ENCODE assay signal across 8 mouse cellular contexts in the genomic region with DNA sequence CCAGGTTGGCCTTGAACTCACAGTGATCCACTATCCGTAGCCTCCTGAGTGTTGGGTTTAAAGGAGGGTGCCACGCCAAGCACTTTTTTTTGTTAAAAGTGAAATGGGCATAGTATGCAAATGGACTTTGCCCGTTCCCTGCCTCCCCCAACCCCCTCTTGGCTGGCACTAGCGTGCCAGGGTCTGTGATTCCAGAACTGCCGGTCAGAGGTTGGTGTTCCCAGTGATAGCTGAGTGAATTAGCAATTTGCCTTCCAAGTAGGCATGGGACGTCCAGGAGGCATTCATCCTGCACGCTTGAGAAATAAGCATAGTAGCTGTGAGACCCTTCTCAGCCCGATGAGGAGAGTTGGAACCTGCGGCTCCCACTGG. TPM values are rescaled to one million over a fixed set of nuclear protein-coding genes. Genes with fewer than 3 reads are reported as not detected.
A peak's percentile ranks its signal among the peaks of the same experiment; 100 is the strongest.
DNase-seq lines count a peak whose midpoint lies in the region; ATAC-seq and TF ChIP-seq lines count a peak whose summit lies in the region.

No protein-coding gene starts in this region.

- TF ChIP-seq CTCF in embryonic fibroblast, embryonic 13.5 days (IDR thresholded peaks at IDR 0.05; ENCODE audit: borderline replicate concordance, insufficient read depth, low read length) = no peak

- no peak for TF ChIP-seq POLR2A in embryonic fibroblast, embryonic 13.5 days (IDR thresholded peaks at IDR 0.05; ENCODE audit: low read depth, low read length)

- no peaks in the 10 kb centered on the region for H3K9me3 ChIP-seq in heart, embryonic 14.5 days (ENCODE audit: control insufficient read depth, low read length)
- H3K9me3 ChIP-seq in kidney, embryonic 15.5 days (replicated peaks) = no peaks in the 10 kb centered on the region
- H3K9me3 ChIP-seq in midbrain, embryonic 15.5 days = no peaks in the 10 kb centered on the region

- H3K4me2 ChIP-seq in heart, embryonic 14.5 days (ENCODE audit: low read length) = peak overlapping the region; percentile 99
- H3K4me2 ChIP-seq in kidney, embryonic 15.5 days = peak overlapping the region; percentile 90
- H3K4me2 ChIP-seq in midbrain, embryonic 15.5 days = peak overlapping the region; percentile 91

- H3K4me3 ChIP-seq in heart, embryonic 14.5 days (ENCODE audit: control insufficient read depth in 1 of 2, insufficient read depth in 1 of 2, low read depth in 1 of 2, low read length in 2 of 2) = peak overlapping the region; percentile 75 to 94; a peak in 3 of 4 replicates
- H3K4me3 ChIP-seq in embryonic fibroblast, embryonic 13.5 days (ENCODE audit: insufficient read depth, low read length) = peak overlapping the region; percentile 59
- H3K4me3 ChIP-seq in kidney, embryonic 15.5 days (replicated peaks) = peak overlapping the region; percentile 68
- H3K4me3 ChIP-seq in midbrain, embryonic 15.5 days = peak overlapping the region; percentile 74

- no peak for ATAC-seq in heart, embryonic 14.5 days (ENCODE audit: insufficient number of reproducible peaks, insufficient read depth, low FRiP score, low read depth)
- peak; percentile 16; the same call in 1 of the 2 replicates for ATAC-seq in kidney, embryonic 15.5 days (replicated peaks; ENCODE audit: low FRiP score)
- ATAC-seq in midbrain, embryonic 15.5 days (replicated peaks) = no peak
- no peak for ATAC-seq in CD4-positive, CD25-positive, alpha-beta regulatory T cell, adult 4 months
- no peak for ATAC-seq in activated CD4-positive, CD25-positive, alpha-beta regulatory T cell, adult 4 months

- H3K36me3 ChIP-seq in heart, embryonic 14.5 days (ENCODE audit: control insufficient read depth, insufficient read depth, low read length) = no peaks in the 10 kb centered on the region
- H3K36me3 ChIP-seq in kidney, embryonic 15.5 days = peaks cover 11% of the 10 kb centered on the region; the same call in 1 of the 2 replicates
- H3K36me3 ChIP-seq in midbrain, embryonic 15.5 days (replicated peaks) = no peaks in the 10 kb centered on the region

- DNase-seq in heart, postnatal 10 days = no peak
- no peak for DNase-seq in adrenal gland, adult 2 months

- H3K4me1 ChIP-seq in heart, embryonic 14.5 days (ENCODE audit: control insufficient read depth in 2 of 2, insufficient read depth in 2 of 2, low read length in 2 of 2) = peaks cover 7 to 10% of the 10 kb centered on the region in 2 experiments; a peak in 3 of 4 replicates
- no peaks in the 10 kb centered on the region for H3K4me1 ChIP-seq in embryonic fibroblast, embryonic 13.5 days (ENCODE audit: control insufficient read depth, insufficient read depth, low read length)
- H3K4me1 ChIP-seq in kidney, embryonic 15.5 days = peaks cover 11% of the 10 kb centered on the region
- peaks cover 7% of the 10 kb centered on the region; the same call in 1 of the 2 replicates for H3K4me1 ChIP-seq in midbrain, embryonic 15.5 days

- no peak overlapping the region for H3K27ac ChIP-seq in heart, embryonic 14.5 days (replicated peaks in 1 of 2; ENCODE audit: control insufficient read depth in 1 of 2, insufficient read depth in 1 of 2, low read depth in 2 of 2, low read length in 2 of 2)
- H3K27ac ChIP-seq in embryonic fibroblast, embryonic 13.5 days (ENCODE audit: insufficient read depth, low read length) = no peak overlapping the region
- H3K27ac ChIP-seq in kidney, embryonic 15.5 days = 0 out of 2 replicates have a peak overlapping the region, but pooled peaks have one; percentile 9
- no peak overlapping the region for H3K27ac ChIP-seq in midbrain, embryonic 15.5 days

- intact Hi-C loops in heart, postnatal 10 days (cut with DNase I) = no loop called here

- no peaks in the 10 kb centered on the region for H3K27me3 ChIP-seq in heart, embryonic 14.5 days (ENCODE audit: control insufficient read depth, insufficient read depth, low read length)
- H3K27me3 ChIP-seq in kidney, embryonic 15.5 days = no peaks in the 10 kb centered on the region
- no peaks in the 10 kb centered on the region for H3K27me3 ChIP-seq in midbrain, embryonic 15.5 days (replicated peaks)

- 50% methylated on average over 9 of the region's 9 CpGs for WGBS in heart, embryonic 14.5 days
- 39% methylated on average over 9 of the region's 9 CpGs for WGBS in kidney, embryonic 15.5 days
- WGBS in midbrain, embryonic 15.5 days = 33% methylated on average over 9 of the region's 9 CpGs

- peak overlapping the region; percentile 83 for H3K9ac ChIP-seq in heart, embryonic 14.5 days (ENCODE audit: low read length)
- peak overlapping the region; percentile 60 for H3K9ac ChIP-seq in kidney, embryonic 15.5 days
- H3K9ac ChIP-seq in midbrain, embryonic 15.5 days = no peak overlapping the region

RNA-seq across cellular contexts. Expression of a gene that starts 0.9 kb away (rescaled TPM):
- 1.2 and 2.0 TPM in 2 replicates for polyA plus RNA-seq in heart, embryonic 14.5 days (2014; fragmentation: Nextera tagmentation; extraction: Ambion mirVana)
- total RNA-seq in heart, postnatal 10 days (2021) = under 1 TPM; 0.52 to 0.57 TPM
- 4.1 and 4.5 TPM in 2 replicates for polyA plus RNA-seq in embryonic fibroblast, embryonic 13.5 days (2011; ENCODE audit: insufficient read length, low read depth, missing spikeins)
- 20.8 and 26.9 TPM in 2 replicates for polyA plus RNA-seq in kidney, embryonic 15.5 days (2015; fragmentation: Nextera tagmentation; extraction: Ambion mirVana)
- polyA plus RNA-seq in midbrain, embryonic 15.5 days (2015; fragmentation: Nextera tagmentation; extraction: Ambion mirVana) = 2.7 TPM in 2 replicates
- 1 to 10 TPM; 1.5 to 1.8 TPM for total RNA-seq in adrenal gland, adult 2 months (2021)
- 1.1 and 1.2 TPM in 2 replicates for polyA plus RNA-seq in adrenal gland, adult 2 months (2012; rRNA removed)
- under 1 TPM; 0.48 to 0.54 TPM for polyA plus RNA-seq in CD4-positive, CD25-positive, alpha-beta regulatory T cell, adult 4 months (2017; shearing (Covaris generic))
- under 1 TPM; 0.36 TPM for polyA plus RNA-seq in activated CD4-positive, CD25-positive, alpha-beta regulatory T cell, adult 4 months (2017; shearing (Covaris generic))

RNA-seq across cellular contexts. Expression of a gene that starts 7.3 kb away (rescaled TPM):
- not detected in 2 replicates for polyA plus RNA-seq in heart, embryonic 14.5 days (2014; fragmentation: Nextera tagmentation; extraction: Ambion mirVana)
- total RNA-seq in heart, postnatal 10 days (2021) = under 1 TPM in 1 of 2 experiments, not detected in 1; 0.32 TPM
- polyA plus RNA-seq in embryonic fibroblast, embryonic 13.5 days (2011; ENCODE audit: insufficient read length, low read depth, missing spikeins) = not detected in 2 replicates
- 0.30 TPM in 1 of 2 replicates, not detected in the other for polyA plus RNA-seq in kidney, embryonic 15.5 days (2015; fragmentation: Nextera tagmentation; extraction: Ambion mirVana)
- polyA plus RNA-seq in midbrain, embryonic 15.5 days (2015; fragmentation: Nextera tagmentation; extraction: Ambion mirVana) = not detected in 2 replicates
- total RNA-seq in adrenal gland, adult 2 months (2021) = under 1 TPM in 1 of 2 experiments, not detected in 1; 0.12 TPM
- polyA plus RNA-seq in adrenal gland, adult 2 months (2012; rRNA removed) = not detected in 2 replicates
- polyA plus RNA-seq in CD4-positive, CD25-positive, alpha-beta regulatory T cell, adult 4 months (2017; shearing (Covaris generic)) = not detected
- not detected for polyA plus RNA-seq in activated CD4-positive, CD25-positive, alpha-beta regulatory T cell, adult 4 months (2017; shearing (Covaris generic))

RNA-seq across cellular contexts. Expression of a gene that starts 16.8 kb away (rescaled TPM):
- polyA plus RNA-seq in heart, embryonic 14.5 days (2014; fragmentation: Nextera tagmentation; extraction: Ambion mirVana) = 13.2 and 14.9 TPM in 2 replicates
- 10 to 100 TPM; 16.1 to 20.8 TPM for total RNA-seq in heart, postnatal 10 days (2021)
- 25.8 and 27.7 TPM in 2 replicates for polyA plus RNA-seq in embryonic fibroblast, embryonic 13.5 days (2011; ENCODE audit: insufficient read length, low read depth, missing spikeins)
- polyA plus RNA-seq in kidney, embryonic 15.5 days (2015; fragmentation: Nextera tagmentation; extraction: Ambion mirVana) = 25.6 and 25.9 TPM in 2 replicates
- 6.5 and 7.2 TPM in 2 replicates for polyA plus RNA-seq in midbrain, embryonic 15.5 days (2015; fragmentation: Nextera tagmentation; extraction: Ambion mirVana)
- 10 to 100 TPM; 26.9 to 34.5 TPM for total RNA-seq in adrenal gland, adult 2 months (2021)
- polyA plus RNA-seq in adrenal gland, adult 2 months (2012; rRNA removed) = 18.5 and 19.7 TPM in 2 replicates
- 10 to 100 TPM; 63.4 to 74.5 TPM for polyA plus RNA-seq in CD4-positive, CD25-positive, alpha-beta regulatory T cell, adult 4 months (2017; shearing (Covaris generic))
- polyA plus RNA-seq in activated CD4-positive, CD25-positive, alpha-beta regulatory T cell, adult 4 months (2017; shearing (Covaris generic)) = 10 to 100 TPM; 75.2 to 83.3 TPM

RNA-seq across cellular contexts. Expression of a gene that starts 18.6 kb away (rescaled TPM):
- polyA plus RNA-seq in heart, embryonic 14.5 days (2014; fragmentation: Nextera tagmentation; extraction: Ambion mirVana) = 78.3 and 81.6 TPM in 2 replicates
- total RNA-seq in heart, postnatal 10 days (2021) = 10 to 100 TPM; 78.6 to 80.0 TPM
- 41.4 and 42.4 TPM in 2 replicates for polyA plus RNA-seq in embryonic fibroblast, embryonic 13.5 days (2011; ENCODE audit: insufficient read length, low read depth, missing spikeins)
- 111 and 121 TPM in 2 replicates for polyA plus RNA-seq in kidney, embryonic 15.5 days (2015; fragmentation: Nextera tagmentation; extraction: Ambion mirVana)
- 120 and 124 TPM in 2 replicates for polyA plus RNA-seq in midbrain, embryonic 15.5 days (2015; fragmentation: Nextera tagmentation; extraction: Ambion mirVana)
- total RNA-seq in adrenal gland, adult 2 months (2021) = 100 to 1,000 TPM in 1 of 2 experiments, 10 to 100 TPM in 1; 79.6 to 121 TPM
- 607 and 681 TPM in 2 replicates for polyA plus RNA-seq in adrenal gland, adult 2 months (2012; rRNA removed)
- polyA plus RNA-seq in CD4-positive, CD25-positive, alpha-beta regulatory T cell, adult 4 months (2017; shearing (Covaris generic)) = 10 to 100 TPM; 38.7 to 55.1 TPM
- 10 to 100 TPM; 34.5 to 53.6 TPM for polyA plus RNA-seq in activated CD4-positive, CD25-positive, alpha-beta regulatory T cell, adult 4 months (2017; shearing (Covaris generic))

RNA-seq across cellular contexts. Expression of a gene that starts 35.8 kb away (rescaled TPM):
- polyA plus RNA-seq in heart, embryonic 14.5 days (2014; fragmentation: Nextera tagmentation; extraction: Ambion mirVana) = 10.2 and 11.7 TPM in 2 replicates
- 10 to 100 TPM; 37.6 to 37.9 TPM for total RNA-seq in heart, postnatal 10 days (2021)
- 53.8 and 56.0 TPM in 2 replicates for polyA plus RNA-seq in embryonic fibroblast, embryonic 13.5 days (2011; ENCODE audit: insufficient read length, low read depth, missing spikeins)
- 12.3 and 14.2 TPM in 2 replicates for polyA plus RNA-seq in kidney, embryonic 15.5 days (2015; fragmentation: Nextera tagmentation; extraction: Ambion mirVana)
- 14.2 and 14.5 TPM in 2 replicates for polyA plus RNA-seq in midbrain, embryonic 15.5 days (2015; fragmentation: Nextera tagmentation; extraction: Ambion mirVana)
- 10 to 100 TPM; 32.7 to 33.1 TPM for total RNA-seq in adrenal gland, adult 2 months (2021)
- polyA plus RNA-seq in adrenal gland, adult 2 months (2012; rRNA removed) = 7.2 and 8.2 TPM in 2 replicates
- polyA plus RNA-seq in CD4-positive, CD25-positive, alpha-beta regulatory T cell, adult 4 months (2017; shearing (Covaris generic)) = 1 to 10 TPM; 7.6 to 8.0 TPM
- polyA plus RNA-seq in activated CD4-positive, CD25-positive, alpha-beta regulatory T cell, adult 4 months (2017; shearing (Covaris generic)) = 1 to 10 TPM; 7.0 to 7.2 TPM
